Mouse (Mus musculus): Measurements from ENCODE around the gene Prmt2.

Gene Prmt2

DNA sequence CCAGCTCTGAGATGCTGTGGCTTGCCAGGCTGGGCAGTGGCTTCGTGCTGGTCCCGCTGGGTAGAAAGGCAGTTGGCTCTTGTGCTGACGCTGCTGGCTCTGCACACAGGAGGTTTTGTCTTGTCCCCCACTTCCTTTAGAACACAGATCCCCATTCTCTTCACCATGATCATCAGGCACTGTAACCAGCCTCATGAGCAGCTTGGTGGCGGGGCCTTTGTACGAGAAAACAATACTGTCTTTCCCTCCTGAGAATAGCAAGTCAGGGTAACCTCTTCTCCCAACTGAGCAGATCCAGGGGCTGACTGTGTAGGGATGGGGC lies 10.9 kb upstream of the Prmt2 start:
- DNase-seq (ENCODE audit: low read depth, low spot score), result no peak
- no peaks in the 10 kb centered on the region for H3K27me3 ChIP-seq (ENCODE audit: control insufficient read depth, insufficient read depth, low read length, poor library complexity, severe bottlenecking)
- H3K36me3 ChIP-seq (ENCODE audit: control insufficient read depth, insufficient read depth, low read length, poor library complexity, severe bottlenecking), result no peaks in the 10 kb centered on the region; the same call in 1 of the 2 replicates

DNA sequence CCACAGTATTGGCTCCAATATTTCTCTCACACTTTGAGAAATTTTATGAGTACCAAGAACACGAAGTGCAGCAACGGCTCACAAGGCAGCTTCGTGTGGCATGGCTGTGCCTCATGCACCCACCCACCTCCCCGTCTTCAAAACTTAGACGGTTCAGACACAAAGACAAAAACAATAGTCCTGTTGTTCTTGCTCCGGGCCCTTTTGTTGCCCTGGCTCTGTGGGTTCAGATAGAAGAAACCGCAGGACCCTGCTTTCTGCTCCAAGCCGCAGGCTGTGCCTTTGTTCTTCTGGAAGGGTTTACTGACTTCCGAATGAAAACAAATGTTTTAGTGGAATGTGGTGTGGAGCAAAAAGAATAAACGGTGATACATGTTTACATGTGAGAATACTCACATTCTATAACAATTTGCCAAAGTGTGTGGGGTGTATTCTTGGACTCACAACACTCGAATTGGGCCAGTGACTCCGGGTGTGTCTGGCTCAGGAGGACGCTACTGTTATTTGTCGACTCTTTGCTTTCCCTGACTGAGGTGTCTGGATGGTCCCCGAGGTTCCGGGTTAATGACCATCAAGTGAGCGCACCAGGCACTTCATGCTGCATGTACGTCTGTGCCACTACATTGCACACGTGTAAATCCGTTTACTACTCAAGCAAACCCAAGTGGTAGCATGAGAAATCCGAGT lies 10.4 kb upstream of the Prmt2 start:
- DNase-seq (ENCODE audit: low read depth, low spot score), result no peak
- H3K36me3 ChIP-seq (ENCODE audit: control insufficient read depth, insufficient read depth, low read length, poor library complexity, severe bottlenecking), result no peaks in the 10 kb centered on the region; the same call in 1 of the 2 replicates
- no peaks in the 10 kb centered on the region for H3K27me3 ChIP-seq (ENCODE audit: control insufficient read depth, insufficient read depth, low read length, poor library complexity, severe bottlenecking)

DNA sequence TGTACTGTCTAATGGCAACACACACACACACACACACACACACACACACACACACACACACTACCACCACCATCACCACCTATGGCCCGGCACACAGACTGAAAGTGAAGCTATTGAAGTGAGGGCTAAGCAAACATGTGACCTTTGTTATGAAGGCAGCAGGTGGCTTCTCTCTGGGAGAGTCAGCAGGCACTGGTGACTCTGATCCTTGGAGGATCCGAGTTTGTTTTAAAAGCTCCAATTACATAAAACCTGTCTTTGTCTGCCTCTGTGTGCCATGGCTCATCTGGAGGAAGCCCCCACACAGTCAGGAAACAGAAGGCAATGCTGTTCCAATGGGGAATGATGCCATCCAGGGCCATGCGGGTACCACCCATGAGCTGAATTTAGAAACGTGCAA lies 8.9 kb upstream of the Prmt2 start:
- H3K27me3 ChIP-seq (ENCODE audit: control insufficient read depth, insufficient read depth, low read length, poor library complexity, severe bottlenecking), result no peaks in the 10 kb centered on the region
- H3K36me3 ChIP-seq (ENCODE audit: control insufficient read depth, insufficient read depth, low read length, poor library complexity, severe bottlenecking), result no peaks in the 10 kb centered on the region
- no peak for DNase-seq (ENCODE audit: low read depth, low spot score)

DNA sequence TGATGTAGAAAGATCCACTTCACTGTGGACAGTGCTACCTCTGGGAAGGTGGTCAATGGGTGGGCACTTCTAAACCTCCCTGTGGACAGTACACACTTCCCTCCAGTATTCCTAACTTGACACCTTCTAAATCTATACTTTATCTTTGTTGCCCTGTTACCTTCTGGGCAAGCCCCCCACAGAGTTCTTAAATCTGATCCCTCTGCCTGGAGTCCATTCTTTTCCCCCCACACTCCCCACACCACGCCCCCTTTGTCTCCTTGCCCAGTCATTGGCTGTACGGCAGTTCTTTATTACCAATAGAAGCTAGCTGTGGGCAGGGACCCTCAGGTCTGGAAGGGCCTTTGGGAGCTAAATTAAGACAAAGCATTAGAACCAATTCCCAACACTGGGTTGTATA lies 7.4 kb upstream of the Prmt2 start:
- Histone ChIP-seq H3K36me3 (ENCODE audit: control insufficient read depth, insufficient read depth, low read length, poor library complexity, severe bottlenecking) (no peaks in the 10 kb centered on the region), H3K27me3 (ENCODE audit: control insufficient read depth, insufficient read depth, low read length, poor library complexity, severe bottlenecking) (no peaks in the 10 kb centered on the region)

DNA sequence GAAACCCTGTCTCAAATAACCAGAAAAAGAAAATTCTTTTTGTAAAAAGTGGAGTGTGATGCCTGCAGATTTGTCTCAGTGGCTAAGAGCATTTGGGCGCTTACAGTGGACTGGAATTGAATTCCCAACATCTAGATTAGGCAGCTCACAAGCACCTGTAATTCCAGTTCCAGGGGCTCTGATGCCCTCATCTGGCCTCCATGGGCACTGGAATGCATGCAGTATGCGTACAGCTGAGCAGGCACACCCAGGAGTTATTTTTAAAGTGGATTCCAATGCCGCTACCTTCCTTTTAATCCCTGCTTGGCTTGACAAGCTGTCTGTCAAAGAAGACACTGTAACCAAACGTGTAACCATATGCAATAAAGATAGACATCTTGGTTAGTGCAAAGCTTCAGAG lies 1.7 kb upstream of the Prmt2 start:
- Histone ChIP-seq H3K36me3 (ENCODE audit: control insufficient read depth, insufficient read depth, low read length, poor library complexity, severe bottlenecking) (no peaks in the 10 kb centered on the region), H3K27me3 (ENCODE audit: control insufficient read depth, insufficient read depth, low read length, poor library complexity, severe bottlenecking) (no peaks in the 10 kb centered on the region)
- DNase-seq (ENCODE audit: low read depth, low spot score), result no peak

More for the DNA sequence above, 7.4 kb upstream of the Prmt2 start:
- no peak for DNase-seq (ENCODE audit: low read depth, low spot score)

DNA sequence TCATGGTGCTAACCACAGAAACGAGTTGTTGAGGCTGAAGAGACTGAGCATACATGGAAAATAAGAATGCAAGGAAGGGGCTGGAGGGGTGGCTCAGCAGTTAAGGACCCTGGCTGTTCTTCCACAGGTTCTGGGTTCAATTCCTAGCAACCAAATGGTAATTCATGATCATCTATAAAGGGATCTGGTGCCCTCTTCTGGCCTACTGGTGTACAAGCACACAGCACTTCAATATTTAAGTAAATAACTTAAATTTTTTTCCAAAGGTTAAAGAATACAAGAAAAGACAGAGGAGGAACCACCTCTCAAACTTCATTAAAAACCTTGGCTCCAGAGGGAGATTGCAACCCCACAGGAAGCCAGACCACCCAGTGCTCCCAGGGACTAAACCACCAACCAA lies 8.0 kb downstream of the Prmt2 start:
- no peaks in the 10 kb centered on the region for H3K27me3 ChIP-seq (ENCODE audit: control insufficient read depth, insufficient read depth, low read length, poor library complexity, severe bottlenecking)
- DNase-seq (ENCODE audit: low read depth, low spot score), result peak; percentile 10
- H3K36me3 ChIP-seq (ENCODE audit: control insufficient read depth, insufficient read depth, low read length, poor library complexity, severe bottlenecking), result no peaks in the 10 kb centered on the region

DNA sequence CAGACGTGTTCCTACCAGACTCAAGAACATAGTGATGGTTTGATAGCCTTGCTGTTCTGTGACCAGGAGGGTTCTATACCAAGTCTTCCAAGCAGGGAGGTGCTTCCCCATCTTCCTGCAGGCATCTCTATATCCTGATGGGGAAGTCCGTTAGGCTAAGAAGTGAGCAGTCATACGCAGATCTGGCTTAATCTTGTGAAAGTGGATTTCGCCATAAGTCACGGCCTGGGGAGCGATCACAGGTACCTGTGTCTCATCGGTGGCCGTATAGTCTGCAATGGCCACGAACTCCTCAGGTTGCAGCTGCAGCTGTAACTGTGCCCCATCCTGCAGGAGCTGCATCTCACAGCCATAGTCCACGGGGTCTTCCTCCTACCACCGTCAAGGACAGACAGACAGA lies 11.7 kb downstream of the Prmt2 start:
- Histone ChIP-seq H3K27me3 (ENCODE audit: control insufficient read depth, insufficient read depth, low read length, poor library complexity, severe bottlenecking) (no peaks in the 10 kb centered on the region), H3K36me3 (ENCODE audit: control insufficient read depth, insufficient read depth, low read length, poor library complexity, severe bottlenecking) (no peaks in the 10 kb centered on the region)
- no peak for DNase-seq (ENCODE audit: low read depth, low spot score)

DNA sequence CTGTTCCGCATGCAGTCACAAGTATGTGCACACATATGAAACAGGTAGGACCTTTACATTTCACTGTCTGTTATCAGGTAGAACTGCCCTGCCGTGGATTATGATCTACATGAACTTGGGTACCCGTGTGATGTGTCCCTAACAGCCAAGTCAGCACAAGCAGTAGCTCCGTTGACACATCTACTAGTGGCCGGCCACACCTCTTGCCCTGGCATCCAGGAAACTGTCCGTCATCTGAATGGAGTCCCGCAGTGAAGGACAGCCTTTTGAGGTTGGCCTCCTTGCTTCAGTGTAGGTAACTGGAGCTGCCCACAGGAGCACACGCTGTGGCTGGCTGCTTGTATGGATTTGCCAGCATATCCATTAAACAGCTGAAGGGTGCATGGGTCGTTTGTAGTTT lies 19.4 kb downstream of the Prmt2 start:
- Histone ChIP-seq H3K27me3 (ENCODE audit: control insufficient read depth, insufficient read depth, low read length, poor library complexity, severe bottlenecking) (no peaks in the 10 kb centered on the region), H3K36me3 (ENCODE audit: control insufficient read depth, insufficient read depth, low read length, poor library complexity, severe bottlenecking) (no peaks in the 10 kb centered on the region; the same call in none of the 2 replicates)
- DNase-seq (ENCODE audit: low read depth, low spot score), result no peak

DNA sequence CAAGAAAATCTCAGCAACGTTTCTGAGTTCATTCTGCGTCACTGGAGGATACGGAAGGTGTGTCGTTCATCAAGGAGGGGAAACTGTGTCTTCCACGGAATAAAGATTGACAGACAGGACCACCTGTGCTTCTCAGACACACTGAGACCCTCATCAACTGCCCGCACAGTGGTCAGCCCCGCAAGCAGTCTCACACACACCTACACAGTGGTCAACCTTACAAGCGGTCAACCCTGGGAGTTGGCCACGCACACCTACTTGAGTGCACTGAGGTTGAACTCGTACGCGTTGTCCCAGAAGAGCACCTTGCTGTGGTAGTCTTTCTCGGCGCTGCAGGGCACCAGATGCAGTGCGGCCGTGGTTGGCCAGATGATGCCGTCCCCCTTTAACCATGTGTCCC lies 20.6 kb downstream of the Prmt2 start:
- H3K27me3 ChIP-seq (ENCODE audit: control insufficient read depth, insufficient read depth, low read length, poor library complexity, severe bottlenecking), result no peaks in the 10 kb centered on the region
- DNase-seq (ENCODE audit: low read depth, low spot score), result no peak

DNA sequence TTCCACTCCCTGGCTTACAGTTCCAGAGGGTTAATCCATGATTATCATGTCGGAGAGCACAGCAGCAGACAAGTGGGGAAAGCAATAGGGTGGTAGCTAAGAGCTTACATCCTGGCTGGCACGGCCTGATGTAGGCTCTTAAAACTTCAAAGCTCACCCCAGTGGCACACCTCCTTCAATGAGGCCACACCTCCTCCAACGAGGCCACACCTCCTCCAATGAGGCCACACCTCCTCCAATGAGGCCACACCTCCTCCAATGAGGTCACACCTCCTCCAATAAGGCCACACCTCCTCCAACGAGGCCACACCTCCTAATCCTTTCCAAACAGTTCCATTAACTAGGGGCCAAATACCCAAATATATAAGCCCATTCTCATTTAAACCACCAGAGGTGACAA lies 23.5 kb downstream of the Prmt2 start:
- H3K36me3 ChIP-seq (ENCODE audit: control insufficient read depth, insufficient read depth, low read length, poor library complexity, severe bottlenecking), result no peaks in the 10 kb centered on the region; the same call in none of the 2 replicates
- no peaks in the 10 kb centered on the region for H3K27me3 ChIP-seq (ENCODE audit: control insufficient read depth, insufficient read depth, low read length, poor library complexity, severe bottlenecking)
- DNase-seq (ENCODE audit: low read depth, low spot score), result no peak

More for the DNA sequence above, 20.6 kb downstream of the Prmt2 start:
- no peaks in the 10 kb centered on the region; the same call in none of the 2 replicates for H3K36me3 ChIP-seq (ENCODE audit: control insufficient read depth, insufficient read depth, low read length, poor library complexity, severe bottlenecking)

DNA sequence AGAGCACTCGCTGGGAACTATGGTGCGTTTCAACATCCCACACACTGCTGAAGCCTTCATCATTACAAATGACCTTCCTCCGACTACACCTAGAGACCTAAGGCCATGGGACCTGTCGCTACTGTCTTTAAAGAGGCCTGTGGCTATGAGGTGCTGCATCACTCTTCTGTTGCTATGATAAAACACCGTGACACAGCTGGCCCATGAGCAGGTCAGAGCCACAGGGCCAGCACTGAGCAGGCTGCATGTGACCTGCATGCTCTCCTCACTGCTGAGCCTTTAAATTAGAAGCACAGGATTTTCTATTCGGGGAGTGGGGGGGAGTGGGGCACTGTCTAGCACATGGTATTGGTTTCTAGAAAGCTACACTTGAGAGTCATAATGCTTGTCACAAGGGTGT lies 25.5 kb downstream of the Prmt2 start:
- no peak for DNase-seq (ENCODE audit: low read depth, low spot score)
- Histone ChIP-seq H3K36me3 (ENCODE audit: control insufficient read depth, insufficient read depth, low read length, poor library complexity, severe bottlenecking) (no peaks in the 10 kb centered on the region; the same call in 1 of the 2 replicates), H3K27me3 (ENCODE audit: control insufficient read depth, insufficient read depth, low read length, poor library complexity, severe bottlenecking) (no peaks in the 10 kb centered on the region)

DNA sequence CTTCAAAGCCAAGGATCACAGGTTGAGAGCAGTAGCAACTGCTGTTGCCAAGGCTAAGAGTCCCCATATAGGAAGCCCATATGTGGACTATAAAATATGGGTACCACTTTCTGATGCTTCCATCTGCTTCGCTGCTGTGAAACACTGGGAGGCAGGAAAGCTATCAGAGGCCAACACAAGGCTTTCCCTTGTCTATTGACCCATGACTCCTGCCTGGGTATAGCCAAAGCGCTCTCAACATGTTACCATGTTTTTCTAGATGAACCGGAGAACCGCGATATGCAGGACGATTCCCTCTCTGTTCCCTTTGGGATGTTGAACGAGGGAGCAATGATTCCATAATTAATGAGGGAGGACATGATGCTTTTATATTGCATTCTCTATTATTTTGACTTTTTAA lies 26.9 kb downstream of the Prmt2 start:
- H3K27me3 ChIP-seq (ENCODE audit: control insufficient read depth, insufficient read depth, low read length, poor library complexity, severe bottlenecking), result no peaks in the 10 kb centered on the region
- no peaks in the 10 kb centered on the region; the same call in 1 of the 2 replicates for H3K36me3 ChIP-seq (ENCODE audit: control insufficient read depth, insufficient read depth, low read length, poor library complexity, severe bottlenecking)
- no peak for DNase-seq (ENCODE audit: low read depth, low spot score)

DNA sequence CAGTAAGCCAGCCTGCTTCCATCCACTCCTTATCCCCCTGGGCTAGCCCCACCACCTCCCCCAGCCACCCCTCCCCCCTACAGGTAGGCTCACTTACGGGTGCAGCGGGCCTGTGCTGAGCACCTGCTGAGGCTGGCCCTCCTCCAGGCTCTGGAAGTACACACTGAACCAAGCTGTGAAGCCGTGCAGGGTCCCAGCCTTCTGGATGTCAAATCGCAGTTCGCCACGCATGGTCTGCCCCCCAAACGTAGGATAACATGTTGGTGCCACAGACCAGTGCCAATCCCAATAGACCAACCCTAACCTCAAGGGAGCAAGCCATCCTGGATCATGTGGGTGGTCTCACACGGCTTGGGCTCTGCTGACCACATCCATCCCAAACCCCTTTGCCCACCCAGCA lies 28.4 kb downstream of the Prmt2 start:
- Histone ChIP-seq H3K27me3 (ENCODE audit: control insufficient read depth, insufficient read depth, low read length, poor library complexity, severe bottlenecking) (no peaks in the 10 kb centered on the region), H3K36me3 (ENCODE audit: control insufficient read depth, insufficient read depth, low read length, poor library complexity, severe bottlenecking) (no peaks in the 10 kb centered on the region)
- no peak for DNase-seq (ENCODE audit: low read depth, low spot score)

DNA sequence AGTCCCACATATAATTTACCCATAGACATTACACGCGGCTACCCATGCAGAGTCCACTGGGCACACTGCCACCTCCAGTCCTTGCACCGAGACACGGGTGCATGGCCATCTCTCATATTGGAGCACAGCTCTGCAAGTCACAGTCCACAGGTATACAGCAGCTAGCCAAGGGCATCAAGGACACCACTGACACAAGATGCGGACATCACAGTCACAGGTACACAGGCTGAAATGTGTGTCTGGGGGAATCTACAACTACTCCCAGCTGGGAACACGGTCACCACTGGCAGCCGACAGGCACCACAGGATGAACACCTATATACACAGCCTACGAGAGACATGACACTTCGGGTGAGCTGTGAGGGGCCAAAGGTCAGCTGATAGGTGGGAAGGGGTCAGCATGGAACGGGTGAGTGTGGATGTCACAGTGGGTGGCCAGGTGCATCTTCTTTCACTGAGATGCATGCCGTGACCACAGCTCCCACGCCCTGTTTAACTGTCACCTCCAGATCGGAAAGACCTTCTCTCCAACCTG lies 30.3 kb downstream of the Prmt2 start:
- no peak for DNase-seq (ENCODE audit: low read depth, low spot score)
- Histone ChIP-seq H3K27me3 (ENCODE audit: control insufficient read depth, insufficient read depth, low read length, poor library complexity, severe bottlenecking) (no peaks in the 10 kb centered on the region), H3K36me3 (ENCODE audit: control insufficient read depth, insufficient read depth, low read length, poor library complexity, severe bottlenecking) (no peaks in the 10 kb centered on the region)

DNA sequence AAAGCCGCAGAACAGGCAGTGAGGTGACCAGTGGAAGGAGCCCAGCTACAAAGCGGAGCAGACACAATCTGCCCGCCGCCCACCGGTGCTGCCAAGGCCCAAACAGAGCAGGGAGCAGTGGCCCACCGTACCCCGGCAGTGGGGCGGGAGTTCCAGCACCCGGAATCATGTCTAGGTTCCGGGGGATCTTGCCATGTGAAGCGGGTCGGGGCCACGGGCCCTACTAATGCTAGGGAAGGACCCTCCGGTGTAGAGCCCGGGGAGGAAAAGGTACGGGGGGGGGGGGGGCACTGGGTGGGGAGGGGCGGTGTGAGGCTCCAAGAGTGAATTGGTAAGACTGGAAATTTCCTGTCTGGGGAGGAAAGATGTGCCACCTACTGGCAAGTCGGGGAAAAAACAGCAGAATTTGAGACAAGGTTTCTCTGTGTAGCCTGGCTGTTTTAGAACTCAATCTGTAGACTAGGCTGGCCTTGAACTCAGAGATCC lies 33.8 kb downstream of the Prmt2 start:
- Histone ChIP-seq H3K27me3 (ENCODE audit: control insufficient read depth, insufficient read depth, low read length, poor library complexity, severe bottlenecking) (no peaks in the 10 kb centered on the region), H3K36me3 (ENCODE audit: control insufficient read depth, insufficient read depth, low read length, poor library complexity, severe bottlenecking) (no peaks in the 10 kb centered on the region)
- peak; percentile 29 for DNase-seq (ENCODE audit: low read depth, low spot score)

DNA sequence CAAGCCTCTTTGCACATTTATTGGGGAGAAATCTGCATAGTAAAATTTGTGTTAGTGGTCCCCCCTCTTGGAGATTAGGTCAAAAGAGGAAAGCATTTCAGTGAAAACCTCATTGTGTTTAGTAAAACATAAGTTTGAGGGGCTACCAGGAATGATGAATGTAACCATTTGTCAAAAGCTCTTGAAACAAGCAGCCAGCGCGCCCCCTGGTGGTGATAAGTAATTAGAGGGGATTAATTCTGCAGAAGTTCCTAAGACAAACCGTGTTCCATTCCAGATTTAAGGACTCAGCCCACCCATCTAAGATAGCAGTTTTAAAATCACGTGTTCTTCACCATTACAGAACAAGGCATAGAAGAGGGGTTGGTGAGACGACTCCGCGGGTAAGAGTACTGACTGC lies 35.7 kb downstream of the Prmt2 start:
- Histone ChIP-seq H3K36me3 (ENCODE audit: control insufficient read depth, insufficient read depth, low read length, poor library complexity, severe bottlenecking) (no peaks in the 10 kb centered on the region), H3K27me3 (ENCODE audit: control insufficient read depth, insufficient read depth, low read length, poor library complexity, severe bottlenecking) (no peaks in the 10 kb centered on the region)
- peak; percentile 74 for DNase-seq (ENCODE audit: low read depth, low spot score)
